Mouse (Mus musculus) Muller cell, postnatal 12 days (primary cell): ENCODE results near the gene Sin3a.

Experiments
- DNase-seq: peaks from one replicate; pipeline ENCODE4 v3.0.0-alpha.2; 2015; ENCODE audit errors: inconsistent ontology term

Sin3a gene

GRCm38 (mm10) chr9:57071801-57072351 lies at the start of gene Sin3a:
Gene Sin3a, plus strand, starts transcription at chr9:57072040.
- DNase-seq = peak; percentile 90

DNA sequence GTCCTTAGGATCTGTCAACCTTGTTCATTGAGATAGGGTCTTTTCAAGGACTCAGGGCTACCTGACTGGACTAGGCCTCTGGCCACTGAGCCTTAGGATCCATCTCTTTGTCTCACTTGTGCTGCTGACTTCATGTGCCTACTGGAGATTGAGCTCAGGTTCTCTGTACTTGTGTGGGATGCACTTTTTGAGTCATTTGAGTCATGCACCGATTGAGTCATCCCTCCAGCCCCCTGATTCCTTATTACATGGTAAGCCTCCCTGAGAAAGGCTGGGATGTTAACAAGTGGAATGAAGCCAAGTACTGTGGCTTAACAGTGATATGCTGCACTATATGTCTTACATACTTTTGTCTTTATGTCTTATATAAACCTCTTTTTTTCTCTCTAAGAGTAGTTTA lies 40.1 kb upstream of the Sin3a start:
- DNase-seq = no peak

- DNase-seq = peak; percentile 38
These were observed 15.6 kb upstream of the Sin3a start for GRCm38 (mm10) chr9:57056237-57056636.

DNA sequence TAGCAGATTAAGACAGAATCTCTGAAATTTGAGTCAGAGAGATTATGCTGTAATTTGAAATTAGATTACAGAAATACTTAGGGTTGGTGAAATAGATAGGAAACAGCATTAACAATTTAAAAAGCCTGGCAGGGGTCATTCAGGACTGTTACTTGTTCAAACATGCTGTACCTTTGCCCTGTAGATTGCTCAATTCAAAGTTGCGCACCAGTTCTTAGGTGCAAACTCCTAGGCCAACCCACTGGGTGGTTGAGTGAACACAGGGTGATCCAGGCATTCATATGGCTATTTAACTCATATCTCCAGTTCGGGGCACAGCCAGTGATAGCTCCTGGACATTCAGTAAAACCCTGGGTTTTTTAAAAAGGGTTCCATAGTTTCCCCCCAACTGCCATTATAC lies 7.7 kb upstream of the Sin3a start:
- DNase-seq = no peak

DNA sequence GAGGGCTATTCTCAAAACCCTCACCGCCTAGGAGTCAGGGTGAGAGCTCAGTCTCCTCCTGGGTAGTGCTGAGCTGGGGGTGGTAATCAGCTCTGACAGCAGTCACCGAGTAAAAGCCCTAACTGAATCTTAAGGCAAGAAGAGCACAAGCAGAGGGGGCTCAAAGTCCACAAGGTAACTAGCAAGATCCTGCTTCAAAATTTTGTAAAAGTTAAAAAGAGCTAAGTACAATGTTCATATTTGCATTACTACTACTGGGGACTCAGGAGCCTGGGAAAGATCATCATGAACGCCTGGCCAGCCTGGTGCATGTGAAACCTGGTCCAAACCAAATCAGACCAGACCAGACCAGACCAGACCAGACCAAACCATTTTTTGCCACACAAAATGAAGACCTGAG lies 3.6 kb upstream of the Sin3a start:
- no peak for DNase-seq

GRCm38 (mm10) chr9:57070262-57070661 lies 1.6 kb upstream of the Sin3a start:
- no peak for DNase-seq

DNA sequence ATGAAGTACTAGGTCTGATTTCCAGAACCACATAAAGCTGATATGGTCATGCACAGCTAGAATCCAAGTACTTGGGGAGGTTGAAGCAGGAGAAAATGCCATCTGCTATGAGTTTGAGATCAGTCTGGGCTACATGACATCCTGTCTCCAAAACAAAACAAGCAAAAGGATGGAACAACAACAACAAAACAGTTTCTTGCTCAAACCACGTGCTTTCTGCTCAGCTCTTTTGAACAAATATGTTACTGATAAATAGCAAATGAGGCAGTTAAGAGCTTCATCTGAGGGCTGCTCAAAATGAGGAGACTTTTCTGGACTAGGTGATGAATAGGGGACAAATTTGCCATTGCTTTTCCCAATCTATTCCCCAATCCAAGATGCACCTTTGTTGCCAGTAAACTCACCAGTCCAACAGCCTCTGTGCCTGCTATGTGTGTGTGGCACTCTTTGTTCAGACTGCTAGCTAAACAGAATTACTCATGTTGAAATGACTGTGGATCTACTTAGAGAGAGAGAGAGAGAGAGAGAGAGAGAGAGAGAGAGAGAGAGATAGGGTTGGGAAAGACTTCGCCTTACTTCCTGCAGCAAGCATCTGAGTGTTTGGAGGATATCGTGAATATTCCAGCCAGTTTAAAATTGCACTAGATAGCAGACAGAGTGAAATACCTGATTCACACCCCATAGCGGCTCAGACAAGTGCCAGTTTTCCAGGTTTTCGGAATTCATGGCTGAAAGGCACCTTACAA lies 867 bp upstream of the Sin3a start:
- DNase-seq = peak; percentile 67

DNA sequence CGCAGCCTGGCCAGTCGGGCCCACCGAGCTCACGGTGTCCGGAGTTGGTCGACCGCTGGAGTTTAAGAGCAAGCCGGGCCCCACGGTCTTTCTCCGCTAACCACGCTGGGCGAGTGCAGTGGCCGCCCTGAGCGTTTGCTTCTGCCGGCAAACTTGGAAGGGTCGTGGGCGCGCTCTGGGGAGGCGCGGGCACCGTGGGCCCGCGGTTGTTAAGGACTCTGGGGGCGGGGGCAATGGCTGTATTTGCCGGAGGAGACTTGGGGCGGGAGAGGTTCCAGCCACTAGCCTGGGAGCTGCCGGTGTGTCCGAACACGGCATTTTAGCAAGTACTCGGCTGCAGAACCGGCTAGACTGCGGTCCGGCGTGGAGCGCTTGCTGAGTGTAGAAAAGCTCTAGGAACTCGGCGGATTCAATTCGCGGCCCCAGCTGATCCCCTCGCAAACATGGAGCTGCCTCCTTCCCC lies 717 bp downstream of the Sin3a start:
- DNase-seq = no peak

DNA sequence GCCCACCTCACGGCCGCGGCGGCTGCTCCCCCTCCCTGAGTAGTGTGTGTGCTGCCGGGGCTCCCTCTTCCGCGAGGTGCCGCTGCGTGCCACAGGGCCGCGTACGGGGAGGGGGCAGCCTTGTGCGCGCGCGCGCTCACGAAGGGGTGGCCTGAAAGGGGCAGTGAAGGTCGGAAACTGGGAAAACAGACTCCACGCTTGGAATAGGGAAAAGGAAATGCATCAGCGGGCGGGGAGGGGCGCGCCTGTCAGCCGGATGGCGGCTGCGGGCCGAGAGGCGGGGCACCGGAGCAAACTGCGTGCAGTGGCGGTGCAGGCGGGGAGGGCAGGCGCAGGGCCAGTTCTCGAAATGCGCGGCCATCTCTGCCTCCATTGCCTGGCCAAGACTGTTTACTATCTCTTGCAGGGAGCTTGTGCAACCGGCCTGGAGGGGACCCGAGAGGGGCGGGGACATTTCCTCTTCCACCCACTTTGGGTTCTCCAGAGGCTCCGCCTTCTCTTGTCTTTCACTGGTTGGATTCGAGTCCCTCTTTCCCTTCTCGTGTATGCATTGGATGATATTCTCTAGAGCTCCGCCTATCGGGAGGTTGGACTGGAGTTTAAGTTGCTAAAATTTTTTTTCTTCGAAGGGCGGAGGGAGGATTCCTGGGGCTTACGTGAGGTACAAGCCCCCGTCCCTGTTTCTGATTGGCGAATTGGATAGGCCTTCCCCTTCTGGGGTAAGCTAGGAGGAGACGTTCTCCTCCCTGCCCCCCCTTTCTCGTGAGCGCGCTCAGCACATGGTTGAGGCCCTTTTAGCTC lies 1.3 kb downstream of the Sin3a start:
- DNase-seq = peak; percentile 100

DNA sequence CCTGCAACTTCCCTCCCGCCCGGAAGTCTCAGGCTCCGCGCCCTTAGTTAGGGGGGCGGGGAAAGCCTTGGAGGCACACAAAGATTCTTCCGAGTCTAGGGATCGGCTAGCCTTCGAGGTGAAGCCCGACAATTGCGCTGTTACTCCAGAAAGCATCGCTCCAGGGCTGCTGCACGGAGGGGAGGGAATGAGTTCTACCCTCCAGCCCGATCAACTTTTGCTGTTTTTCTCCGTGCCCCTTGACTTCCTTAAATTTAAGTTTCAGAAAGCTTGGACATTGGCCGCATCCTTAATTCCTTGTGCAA lies 1.9 kb downstream of the Sin3a start:
- DNase-seq = no peak

DNA sequence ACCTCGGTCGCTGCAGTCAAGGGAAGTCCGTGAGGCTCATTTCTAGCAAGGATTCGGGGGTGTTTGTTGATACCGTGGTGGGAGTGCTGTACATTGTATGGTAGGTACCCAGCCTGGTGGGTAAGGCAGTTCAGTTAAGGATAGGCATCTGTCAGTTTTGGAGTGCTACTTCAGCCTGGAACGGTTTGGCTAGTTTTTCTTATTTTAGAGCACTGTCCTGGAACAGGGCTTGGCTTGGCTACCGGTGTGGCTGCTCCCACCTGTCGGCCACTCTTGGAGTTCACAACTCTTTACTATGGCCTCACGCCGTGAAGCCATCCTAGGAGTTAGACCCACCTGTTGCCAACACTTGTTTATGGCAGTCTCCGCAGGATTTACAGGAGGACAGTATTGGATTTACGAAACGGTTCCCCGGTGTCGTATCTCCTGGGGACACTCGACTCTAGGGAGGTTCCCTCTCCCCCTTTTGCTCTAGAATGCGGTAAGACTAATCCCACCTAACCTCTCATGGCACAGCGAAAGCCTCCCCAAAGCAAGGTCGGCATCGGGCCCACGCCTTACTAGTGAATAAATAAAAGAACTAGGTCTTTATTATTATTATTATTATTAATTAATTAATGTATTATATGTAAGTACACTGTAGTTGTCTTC lies 2.5 kb downstream of the Sin3a start:
- DNase-seq = no peak

- peak; percentile 85 for DNase-seq
These were observed 3.2 kb downstream of the Sin3a start for GRCm38 (mm10) chr9:57074822-57075603.

GRCm38 (mm10) chr9:57075681-57076381 lies 4.0 kb downstream of the Sin3a start:
- peak; percentile 100 for DNase-seq

DNA sequence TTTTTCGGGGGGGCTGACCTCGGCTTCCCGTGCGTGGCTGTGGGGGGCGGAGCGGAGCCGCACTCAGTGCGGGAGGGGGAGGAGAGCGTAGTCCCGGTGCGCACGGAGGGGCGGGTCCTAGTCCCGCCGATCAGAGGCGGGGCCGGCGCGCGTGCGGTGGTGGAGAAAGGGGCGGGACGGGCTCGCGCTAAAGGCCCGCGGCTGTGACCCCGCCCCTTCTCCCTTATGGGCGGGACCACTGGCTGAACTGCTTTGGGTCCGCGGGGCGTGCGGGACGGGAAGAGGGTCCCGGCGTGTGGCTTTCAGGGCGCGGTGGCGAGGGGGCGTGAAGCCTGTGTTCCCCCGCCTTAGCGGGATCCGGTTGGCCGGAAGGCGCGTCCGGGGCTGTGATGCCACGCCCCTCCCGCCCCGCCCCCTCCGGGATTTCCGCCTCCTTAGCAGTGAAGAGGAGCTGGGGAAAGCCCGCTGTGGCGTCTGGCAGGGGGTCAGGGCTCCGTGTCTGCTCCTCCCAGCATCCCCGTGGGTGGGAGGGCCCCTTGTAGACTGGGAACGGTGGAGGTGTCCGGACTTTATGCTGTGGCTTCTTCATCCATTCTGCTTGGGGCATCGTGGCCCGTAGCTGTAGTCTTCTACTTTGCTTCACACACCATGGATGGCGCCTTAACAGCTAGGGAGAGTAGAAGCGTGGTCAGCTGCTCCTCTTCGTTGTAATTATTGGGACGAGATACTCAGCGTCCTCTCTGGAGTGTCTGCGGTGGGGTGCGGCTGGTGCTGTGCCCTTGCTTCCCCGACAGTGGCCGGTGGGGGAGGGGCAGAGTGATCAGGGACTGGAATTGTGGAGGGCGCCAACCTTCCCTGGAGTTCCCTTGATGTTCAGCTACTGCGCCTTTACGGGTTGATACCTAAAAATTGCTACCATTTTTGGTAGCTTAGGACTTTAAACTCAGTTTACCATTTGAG lies 5.1 kb downstream of the Sin3a start:
- DNase-seq = peak; percentile 96

DNA sequence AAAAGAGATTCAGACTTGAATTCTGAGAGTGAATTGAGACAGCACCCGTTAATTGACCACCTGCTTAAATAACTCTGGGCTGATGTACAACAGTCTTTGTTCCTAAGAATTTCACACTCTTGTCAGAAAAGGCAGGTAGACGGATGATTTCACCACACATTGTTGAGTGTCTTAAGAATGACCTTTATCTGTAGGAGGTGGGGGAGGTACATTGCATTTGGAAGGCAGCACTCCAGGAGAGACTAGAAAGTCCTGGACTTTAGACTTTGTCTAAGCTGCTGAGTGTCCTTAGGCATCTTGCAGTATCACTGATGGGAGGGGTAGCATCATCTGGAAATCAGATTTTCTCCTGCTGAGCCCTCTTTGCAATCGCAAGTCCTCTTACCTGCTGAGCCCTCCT lies 10.4 kb downstream of the Sin3a start:
- no peak for DNase-seq

DNA sequence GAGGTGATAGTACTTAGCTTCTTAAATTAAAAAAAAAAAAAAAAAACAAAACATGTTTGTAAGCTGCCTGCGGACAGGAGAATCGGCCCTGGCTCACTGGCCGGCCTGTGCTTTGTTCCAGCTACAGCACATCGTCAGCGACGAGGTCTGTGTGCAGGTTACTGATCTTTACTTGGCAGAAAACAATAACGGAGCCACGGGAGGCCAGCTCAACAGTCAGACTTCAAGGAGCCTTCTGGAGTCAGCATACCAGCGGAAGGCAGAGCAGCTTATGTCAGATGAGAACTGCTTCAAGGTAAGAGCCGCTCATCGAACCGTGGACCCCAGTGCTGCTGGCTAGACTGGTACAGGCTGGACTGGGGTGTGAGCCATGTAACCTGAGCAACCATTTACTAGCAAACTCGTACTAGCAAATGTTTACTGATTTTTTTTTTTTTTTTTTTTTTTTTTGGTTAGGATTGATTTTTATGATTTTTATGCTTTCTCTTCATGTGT lies 45.5 kb downstream of the Sin3a start:
- DNase-seq = no peak

- DNase-seq = no peak
These were observed 57.8 kb downstream of the Sin3a start for GRCm38 (mm10) chr9:57129641-57130040.

DNA sequence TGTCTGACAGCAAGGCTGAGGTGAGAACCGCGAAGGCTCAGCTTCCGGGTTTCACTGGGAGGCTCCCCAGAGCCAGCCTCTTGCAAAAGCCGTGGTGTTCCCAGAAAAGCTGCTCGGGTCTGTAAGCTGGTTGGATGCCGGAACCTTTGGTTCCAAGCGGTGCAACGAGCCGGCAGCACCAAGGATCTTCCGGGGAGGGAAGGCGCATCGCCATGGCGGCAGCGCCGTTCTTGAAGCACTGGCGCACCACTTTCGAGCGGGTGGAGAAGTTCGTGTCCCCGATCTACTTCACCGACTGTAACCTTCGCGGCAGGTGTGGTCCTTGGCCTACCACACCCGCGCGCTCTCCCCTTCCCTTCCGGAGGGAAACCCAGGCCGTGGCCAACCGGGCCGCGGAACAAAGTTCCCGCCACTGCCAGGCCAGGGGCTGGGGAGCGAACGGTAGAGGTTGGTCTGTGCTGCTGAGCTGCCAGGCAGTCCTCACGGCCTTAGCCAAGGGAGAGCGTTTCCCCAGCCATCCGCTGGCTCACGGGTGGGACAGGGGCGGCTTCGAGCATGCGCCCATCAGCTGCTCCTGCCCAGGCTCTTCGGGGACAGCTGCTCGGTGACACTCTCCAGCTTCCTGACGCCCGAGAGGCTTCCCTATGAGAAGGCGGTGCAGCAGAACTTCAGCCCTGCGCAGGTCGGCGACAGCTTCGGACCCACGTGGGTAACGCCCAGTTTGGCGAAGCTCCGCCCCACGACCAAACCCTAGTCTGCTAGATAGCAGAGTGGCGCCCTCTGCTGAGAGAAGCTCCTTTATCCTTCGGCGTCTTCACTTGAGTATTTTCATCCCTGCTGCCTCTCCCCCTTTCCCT lies 59.0 kb downstream of the Sin3a start, which contains the start of gene Man2c1:
Gene Man2c1, plus strand, starts transcription at position 114 of the 857 bp plus-strand sequence.
- DNase-seq = peak; percentile 91

- no peak for DNase-seq
These were observed 65.4 kb downstream of the Sin3a start for GRCm38 (mm10) chr9:57137246-57137645.
